Mouse (Mus musculus) Muller cell, postnatal 12 days (primary cell): ENCODE data around the gene Atp2a3.

ENCODE experiments used
- DNase-seq: peaks from one replicate; pipeline ENCODE4 v3.0.0-alpha.2; 2015; ENCODE audit errors: inconsistent ontology term

The Atp2a3 gene

GRCm38 (mm10) chr11:73006377-73006776 lies 45.4 kb downstream of the Atp2a3 start:
- peak; percentile 78 for DNase-seq

DNA sequence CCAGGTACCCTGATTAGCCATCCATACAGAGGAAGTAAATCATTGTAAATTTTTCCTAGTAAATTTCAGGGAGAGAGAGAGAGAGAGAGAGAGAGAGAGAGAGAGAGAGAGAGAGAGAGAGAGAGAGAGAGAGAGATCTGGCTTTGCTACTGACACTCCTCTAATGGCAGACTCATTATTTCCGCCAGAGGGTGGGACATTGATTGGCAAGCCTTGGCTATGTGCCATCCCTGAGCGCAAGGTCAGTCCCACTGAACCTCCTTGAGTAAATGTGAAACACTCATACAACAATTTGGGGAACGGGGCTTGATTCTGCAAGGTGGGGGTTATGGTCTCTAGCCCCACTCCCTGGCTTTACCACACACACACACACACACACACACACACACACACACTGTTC lies 46.1 kb downstream of the Atp2a3 start:
- no peak for DNase-seq

DNA sequence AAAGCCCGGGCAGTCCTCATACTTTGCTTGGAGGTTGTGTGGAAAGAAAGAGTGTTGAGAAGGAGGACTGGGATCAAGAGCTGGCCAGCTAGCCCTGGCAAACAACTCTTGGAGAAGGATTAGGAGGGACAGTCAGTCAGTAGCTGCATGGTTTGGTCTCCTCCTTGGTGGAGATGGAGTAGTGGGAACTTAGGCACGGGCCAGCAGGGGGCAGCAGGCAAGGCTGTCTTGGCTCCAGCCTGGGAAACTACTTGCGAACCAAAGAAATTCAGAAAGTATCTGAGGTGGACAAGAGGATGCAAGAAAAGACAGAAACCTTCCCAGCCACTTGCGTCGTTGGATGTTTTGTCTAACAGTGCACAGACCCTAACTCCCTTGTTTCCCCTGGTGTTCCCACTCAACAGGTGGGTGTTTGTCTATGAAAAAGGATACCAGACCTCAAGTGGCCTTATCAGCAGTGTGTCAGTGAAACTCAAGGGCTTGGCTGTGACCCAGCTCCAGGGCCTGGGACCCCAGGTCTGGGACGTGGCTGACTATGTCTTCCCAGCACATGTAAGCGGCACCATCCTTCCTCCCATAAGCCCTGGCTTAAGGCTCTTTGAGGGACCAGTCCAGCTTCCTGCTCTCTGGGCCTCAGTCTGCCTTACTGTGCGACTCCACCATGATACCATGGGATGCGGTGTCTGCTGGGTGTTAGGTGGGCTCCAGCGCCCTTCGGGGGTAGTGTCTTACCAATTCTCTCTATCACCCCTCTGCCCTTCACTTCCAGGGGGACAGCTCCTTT lies 46.9 kb downstream of the Atp2a3 start:
- DNase-seq = peak; percentile 42

- no peak for DNase-seq
Observed at GRCm38 (mm10) chr11:73008826-73009225, 47.9 kb downstream of the Atp2a3 start.

DNA sequence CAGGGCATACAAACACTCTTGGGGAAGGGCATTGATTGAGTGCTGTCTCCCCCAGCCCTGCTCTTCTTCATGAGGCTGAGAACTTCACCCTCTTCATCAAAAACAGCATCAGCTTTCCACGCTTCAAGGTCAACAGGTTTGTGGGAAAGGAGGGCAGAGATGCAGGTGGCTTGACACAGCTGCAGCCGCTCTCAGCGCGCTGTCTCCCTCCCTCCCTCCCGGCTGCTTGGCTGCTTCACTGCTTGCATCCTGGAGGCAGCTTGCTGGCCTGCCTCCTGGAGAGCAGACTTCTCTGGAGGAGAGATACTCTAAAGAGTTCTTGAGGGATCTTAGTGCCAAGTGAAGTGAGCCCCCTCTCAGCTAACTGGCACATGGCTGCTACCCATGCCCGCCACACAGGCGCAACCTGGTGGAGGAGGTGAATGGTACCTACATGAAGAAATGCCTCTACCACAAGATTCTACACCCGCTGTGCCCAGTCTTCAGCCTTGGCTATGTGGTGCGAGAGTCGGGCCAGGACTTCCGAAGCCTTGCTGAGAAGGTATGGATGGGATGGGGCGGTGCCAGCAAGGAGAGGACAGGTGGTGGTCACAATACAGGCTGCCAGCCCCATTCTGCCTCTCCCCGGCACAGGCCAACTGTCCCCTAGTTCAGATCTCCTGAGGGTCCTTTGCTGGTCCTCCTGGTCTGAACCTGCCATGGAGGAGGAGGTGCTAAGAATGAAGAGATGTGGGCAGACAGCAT lies 48.7 kb downstream of the Atp2a3 start:
- DNase-seq = no peak

GRCm38 (mm10) chr11:73013981-73014380 lies 53.0 kb downstream of the Atp2a3 start:
- DNase-seq = no peak

DNA sequence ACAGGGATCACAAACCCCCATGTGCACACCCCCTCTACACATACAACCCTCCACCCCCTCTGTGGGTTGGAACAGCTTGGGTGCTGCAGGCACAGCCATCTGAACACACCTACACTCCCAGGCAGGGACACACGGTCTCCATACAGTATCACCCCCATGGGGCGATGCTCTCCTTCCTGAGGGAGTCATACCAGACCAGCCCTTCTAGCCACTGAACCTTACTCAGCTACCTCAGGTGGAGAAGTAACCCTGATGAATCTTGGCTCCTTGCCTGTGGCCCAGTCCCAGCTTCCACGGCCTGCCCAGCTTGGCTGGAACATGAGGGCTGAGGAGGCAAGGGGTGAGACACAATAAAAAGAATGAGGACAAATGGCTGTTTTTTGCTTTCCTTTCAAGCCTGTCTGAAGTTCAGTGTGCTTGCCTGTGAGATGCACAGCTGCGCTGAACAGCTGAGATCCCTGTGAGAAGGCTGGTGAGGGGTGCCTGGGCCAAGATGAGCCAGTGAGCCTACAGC lies 53.9 kb downstream of the Atp2a3 start:
- no peak for DNase-seq

DNA sequence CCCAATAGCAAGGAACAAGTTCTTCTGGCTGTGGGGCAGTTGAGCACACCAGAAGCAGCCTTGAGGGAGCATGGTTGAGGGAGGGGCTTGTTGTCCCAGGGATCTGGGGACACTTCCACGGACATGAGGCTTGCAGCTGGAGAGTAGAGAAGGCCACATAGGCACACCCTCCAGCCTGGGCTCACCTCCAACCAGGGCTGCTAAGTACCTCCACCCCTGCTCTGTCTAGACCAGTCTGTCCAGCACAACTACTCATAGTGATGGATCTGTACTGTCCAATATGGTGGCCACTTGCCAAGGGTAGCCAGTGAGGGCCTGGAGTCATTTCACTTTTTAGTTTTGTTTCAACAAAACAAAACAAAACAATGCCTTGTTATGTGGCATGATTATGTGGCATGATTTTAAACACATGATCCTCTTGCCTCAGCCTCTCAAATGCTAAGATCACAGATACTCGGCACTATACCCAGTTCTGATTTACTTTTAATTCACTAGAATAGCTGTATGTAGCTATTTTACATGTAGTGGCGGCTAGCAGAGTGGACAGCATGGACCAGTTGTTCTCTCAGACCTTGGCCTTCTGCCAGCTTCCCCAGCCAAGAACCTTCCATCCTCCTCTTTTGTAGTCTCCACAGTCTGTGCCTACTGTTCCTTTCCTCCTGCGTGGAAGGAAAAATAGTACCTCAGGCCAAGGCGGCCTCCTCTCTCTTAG lies 54.6 kb downstream of the Atp2a3 start:
- DNase-seq = peak; percentile 36

DNA sequence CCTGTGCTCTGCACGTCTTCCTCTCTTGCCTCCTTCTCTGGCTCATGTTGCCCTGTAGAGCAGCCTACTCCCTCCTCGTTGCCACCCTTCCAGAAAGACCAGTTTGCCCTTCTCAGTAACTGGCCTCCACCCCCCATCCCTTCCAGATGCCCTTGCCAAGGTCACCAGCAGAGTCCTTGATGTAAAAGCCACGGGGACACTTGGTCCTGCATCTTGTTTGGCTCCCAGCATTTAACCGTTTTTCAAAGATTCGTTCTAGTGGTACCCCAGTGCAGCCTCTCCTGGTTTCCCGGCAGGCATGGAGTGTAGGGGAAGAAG lies 55.1 kb downstream of the Atp2a3 start:
- no peak for DNase-seq

DNA sequence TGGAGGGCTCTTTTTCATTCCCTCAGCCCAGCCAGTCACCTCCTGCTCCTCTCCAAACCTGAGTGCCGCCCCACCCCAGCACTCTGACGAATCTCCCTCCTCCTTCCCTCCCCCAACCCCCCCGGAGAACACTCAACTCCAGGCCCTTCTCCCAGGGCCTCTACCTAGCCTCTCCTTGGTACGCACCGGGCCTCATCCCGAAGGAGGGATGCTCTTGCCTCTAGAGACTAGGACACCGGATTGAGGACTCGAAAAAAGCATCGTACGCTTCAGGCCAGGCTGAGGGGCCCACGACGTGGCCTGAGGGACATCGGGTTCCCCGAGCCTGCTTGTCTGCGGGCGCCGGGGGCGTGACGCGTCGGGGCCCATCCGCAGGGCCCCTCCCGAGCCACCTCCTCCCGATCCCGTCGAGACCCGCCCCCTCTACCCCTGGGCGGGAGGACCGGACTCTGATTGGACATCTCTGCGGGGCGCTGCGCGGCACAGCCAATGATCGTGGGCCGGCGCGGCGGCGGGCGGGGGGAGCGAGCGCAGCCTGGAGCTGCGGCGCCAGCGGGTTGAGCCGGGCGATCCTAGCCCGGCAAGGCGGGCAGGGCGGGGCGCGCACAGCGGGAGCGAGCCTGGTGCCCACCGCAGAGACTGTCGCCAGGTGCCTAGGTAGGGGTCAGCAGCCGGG lies 57.6 kb downstream of the Atp2a3 start, which contains the start of gene Camkk1:
Gene Camkk1, plus strand, starts transcription at position 538 of the 676 bp plus-strand sequence.
- DNase-seq = peak; percentile 98

DNA sequence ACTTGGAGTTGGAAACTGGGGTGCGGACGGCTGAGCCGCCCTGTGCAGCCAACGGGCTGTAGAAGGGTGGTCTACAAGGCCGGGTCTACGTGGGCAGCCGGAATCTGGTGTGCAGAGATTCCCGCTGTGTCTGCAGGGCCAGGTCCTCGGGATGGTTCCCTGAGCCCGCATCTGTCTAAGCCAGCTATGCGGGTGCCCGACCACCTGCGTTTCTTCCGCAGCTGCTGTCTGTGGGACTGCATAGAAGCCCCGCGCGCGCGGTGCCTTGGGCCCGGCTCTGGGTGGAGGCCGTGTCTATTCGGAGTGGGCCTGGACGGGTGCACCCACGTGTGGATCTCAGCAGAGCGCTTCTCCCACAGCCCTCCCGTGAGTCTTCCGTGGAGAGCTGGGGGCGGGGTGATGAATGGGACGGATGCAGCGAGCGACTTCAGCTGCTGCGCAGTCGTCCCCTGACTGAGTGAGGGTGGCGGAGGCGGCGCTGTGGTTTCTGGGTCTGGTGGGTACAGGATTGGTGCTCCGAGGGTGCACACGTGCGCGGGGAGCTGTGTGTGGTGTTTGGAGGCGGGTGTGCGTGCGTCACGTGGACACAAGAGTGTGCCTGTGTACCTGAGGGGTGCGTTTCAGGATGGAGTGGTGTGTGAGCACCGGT lies 58.3 kb downstream of the Atp2a3 start:
- DNase-seq = peak; percentile 51

GRCm38 (mm10) chr11:73020953-73021800 lies 60.2 kb downstream of the Atp2a3 start:
- peak; percentile 44 for DNase-seq

- peak; percentile 75 for DNase-seq
Observed at GRCm38 (mm10) chr11:73023099-73023498, 62.1 kb downstream of the Atp2a3 start.

DNA sequence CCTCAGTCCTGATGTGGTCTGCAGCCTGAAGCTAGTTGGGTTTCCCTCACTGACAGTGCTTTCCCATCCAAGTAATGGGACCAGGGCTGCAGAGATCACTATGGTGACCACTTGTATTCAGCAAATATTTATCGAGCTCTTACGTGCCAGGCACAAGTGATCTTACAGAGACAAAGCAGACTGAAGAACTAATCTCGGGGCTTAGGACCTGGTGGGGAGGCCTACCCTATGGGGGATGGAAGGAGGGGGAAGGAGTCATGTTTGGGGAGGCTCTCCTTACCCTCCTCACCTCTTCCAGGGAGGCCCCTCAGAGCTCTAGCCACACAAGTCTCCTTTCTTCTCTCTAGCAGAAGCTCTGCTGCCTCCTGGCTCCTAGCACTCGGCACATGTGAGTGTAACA lies 62.9 kb downstream of the Atp2a3 start:
- no peak for DNase-seq

- no peak for DNase-seq
Observed at GRCm38 (mm10) chr11:73024236-73024904, 63.4 kb downstream of the Atp2a3 start.

DNA sequence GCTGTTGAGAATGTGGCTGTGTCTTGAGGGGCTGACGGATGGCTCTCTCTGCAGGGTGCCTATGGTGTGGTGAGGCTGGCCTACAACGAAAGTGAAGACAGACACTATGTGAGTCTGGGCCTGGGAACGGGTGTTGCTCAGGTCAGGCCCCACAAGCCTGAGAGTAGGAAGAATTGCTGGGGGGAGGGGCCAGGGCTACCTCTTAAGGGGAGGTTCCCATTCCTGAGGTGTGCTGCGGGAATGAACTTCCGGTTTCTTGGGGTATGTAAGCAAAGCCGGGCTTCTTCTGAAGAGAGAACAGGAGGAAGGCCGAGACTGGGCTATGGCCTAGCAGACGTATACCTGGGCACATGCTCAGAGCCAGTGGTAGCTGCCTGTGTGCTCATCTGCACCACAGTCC lies 66.0 kb downstream of the Atp2a3 start:
- no peak for DNase-seq

DNA sequence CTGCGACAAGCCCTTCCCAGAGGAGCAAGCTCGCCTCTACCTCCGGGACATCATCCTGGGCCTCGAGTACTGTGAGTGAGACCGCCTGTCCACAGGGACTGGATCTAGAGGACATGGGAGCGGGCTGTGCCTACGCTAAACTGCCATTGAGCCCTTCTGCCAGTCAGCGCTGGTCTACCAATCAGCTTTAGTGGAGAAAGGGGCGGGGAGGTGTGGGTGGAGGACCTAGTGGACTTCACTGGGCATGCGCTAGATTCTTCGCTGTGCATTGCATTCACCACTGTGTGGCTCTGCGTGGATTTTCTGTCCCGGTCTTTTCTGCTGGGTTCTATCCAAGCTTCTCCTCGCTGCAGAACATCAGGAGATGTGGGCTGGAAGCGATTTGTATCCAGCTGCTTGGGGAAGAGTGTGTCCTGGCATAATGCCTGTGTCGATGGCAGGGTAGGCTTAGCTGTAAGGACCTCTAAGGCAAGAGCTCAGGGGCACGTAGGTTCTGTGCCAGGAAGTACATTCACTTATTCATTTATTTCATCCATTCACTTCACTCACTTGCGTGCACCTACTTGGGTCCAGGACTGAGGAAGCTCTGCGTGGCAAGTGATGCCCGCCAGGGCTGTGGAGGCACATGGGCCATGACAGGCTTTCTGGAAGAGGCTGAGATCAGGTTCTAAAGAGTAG lies 70.0 kb downstream of the Atp2a3 start:
- DNase-seq = peak; percentile 93

DNA sequence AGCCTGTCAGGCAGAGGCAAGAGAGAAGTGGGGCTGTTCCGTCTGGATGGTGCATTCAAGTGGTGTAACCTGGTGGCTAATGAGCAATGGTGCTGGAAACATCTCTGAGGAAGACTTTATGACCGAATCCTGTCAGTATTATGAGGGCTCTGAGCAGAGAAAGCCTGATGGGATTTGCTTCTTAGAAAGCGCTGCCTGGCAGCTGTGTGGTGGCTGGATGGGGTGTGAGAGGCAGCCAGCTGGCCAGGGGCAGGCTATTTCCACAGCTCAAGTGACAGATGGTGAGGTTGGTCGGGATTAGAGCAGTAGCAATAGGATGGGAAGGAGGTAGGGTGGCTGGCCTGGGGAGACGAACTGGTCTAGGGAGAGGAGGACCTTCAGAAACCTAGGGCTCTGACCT lies 70.6 kb downstream of the Atp2a3 start:
- DNase-seq = no peak

GRCm38 (mm10) chr11:73036077-73036476 lies 75.1 kb downstream of the Atp2a3 start:
- DNase-seq = no peak
